Mouse (Mus musculus): ENCODE results near the gene 1700047I17Rik2. TPM values are rescaled to one million over a fixed set of nuclear protein-coding genes. Genes with fewer than 3 reads are reported as not detected.
"Not testable (repeated sequence)": the region's sequence is repeated elsewhere in the genome, so short reads cannot be mapped to it uniquely, and the experiment has no call there.

Gene 1700047I17Rik2
- polyA plus RNA-seq, 1 experiment from 2014 or later: not detected

GRCm38 (mm10) chr12:55261950-55262349, 62.6 kb downstream of the 1700047I17Rik2 start:
- H3K36me3 ChIP-seq: peaks cover 11% of the 10 kb centered on the region; the same call in 1 of the 2 replicates
- H3K27me3 ChIP-seq; H3K4me2 ChIP-seq (replicated peaks); H3K9ac ChIP-seq; H3K4me3 ChIP-seq (replicated peaks); ATAC-seq (ENCODE audit: insufficient number of reproducible peaks, low FRiP score, low TSS enrichment, low read depth); H3K27ac ChIP-seq (replicated peaks); H3K4me1 ChIP-seq; H3K9me3 ChIP-seq (replicated peaks): not testable (repeated sequence)
- WGBS: no CpG with 5 or more reads among the region's 8 CpGs

DNA sequence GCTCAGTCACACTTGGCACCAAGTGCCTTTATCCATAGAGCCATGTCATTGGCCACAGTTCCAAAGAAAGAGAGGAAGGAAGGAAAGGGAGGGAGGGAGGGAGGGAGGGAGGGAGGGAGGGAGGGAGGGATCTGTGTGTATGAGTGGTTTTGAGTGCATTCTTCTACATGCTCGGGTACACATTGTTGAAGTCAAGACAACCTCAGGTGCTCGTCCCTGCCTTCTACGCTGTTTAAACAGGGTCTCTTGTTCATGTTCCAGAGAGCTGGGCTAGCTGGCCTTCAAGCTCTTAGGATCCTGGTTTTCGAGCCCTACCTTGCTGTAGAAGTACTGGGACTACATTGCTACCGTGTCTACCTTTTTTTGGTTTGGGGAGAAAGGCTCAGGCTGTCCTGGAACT, 64.0 kb downstream of the 1700047I17Rik2 start:
- not testable (repeated sequence) for H3K9me3 ChIP-seq (replicated peaks); H3K36me3 ChIP-seq; H3K9ac ChIP-seq; H3K27me3 ChIP-seq; H3K4me3 ChIP-seq (replicated peaks); H3K4me2 ChIP-seq (replicated peaks); ATAC-seq (ENCODE audit: insufficient number of reproducible peaks, low FRiP score, low TSS enrichment, low read depth); H3K4me1 ChIP-seq; H3K27ac ChIP-seq (replicated peaks)
- WGBS: no CpG with 5 or more reads among the region's 5 CpGs

Other genes with a start within 250 kb of the 1700047I17Rik2 start
- gene Gm20403, start 213.1 kb upstream of the 1700047I17Rik2 start, polyA plus RNA-seq (2015; fragmentation: Nextera tagmentation; extraction: Ambion mirVana): not detected in 2 replicates
- gene Baz1a, start 185.2 kb upstream of the 1700047I17Rik2 start, polyA plus RNA-seq (2015; fragmentation: Nextera tagmentation; extraction: Ambion mirVana): 25.2 and 26.7 TPM in 2 replicates
- 31.9 and 34.6 TPM in 2 replicates for gene 2700097O09Rik, start 119.5 kb upstream of the 1700047I17Rik2 start, polyA plus RNA-seq (2015; fragmentation: Nextera tagmentation; extraction: Ambion mirVana)
- gene Srp54a, start 119.3 kb upstream of the 1700047I17Rik2 start, polyA plus RNA-seq (2015; fragmentation: Nextera tagmentation; extraction: Ambion mirVana): 165 and 177 TPM in 2 replicates
- gene Fam177a, start 75.1 kb upstream of the 1700047I17Rik2 start, polyA plus RNA-seq (2015; fragmentation: Nextera tagmentation; extraction: Ambion mirVana): 29.9 and 33.0 TPM in 2 replicates
- gene Srp54b, start 44.5 kb upstream of the 1700047I17Rik2 start, polyA plus RNA-seq (2015; fragmentation: Nextera tagmentation; extraction: Ambion mirVana): 53.8 and 59.5 TPM in 2 replicates
- 69.2 and 71.2 TPM in 2 replicates for gene Srp54c, start 30.6 kb downstream of the 1700047I17Rik2 start, polyA plus RNA-seq (2015; fragmentation: Nextera tagmentation; extraction: Ambion mirVana)
- gene 1110008L16Rik, start 100.0 kb downstream of the 1700047I17Rik2 start, polyA plus RNA-seq (2015; fragmentation: Nextera tagmentation; extraction: Ambion mirVana): 14.9 and 16.9 TPM in 2 replicates
- gene Ppp2r3c, start 103.4 kb downstream of the 1700047I17Rik2 start, polyA plus RNA-seq (2015; fragmentation: Nextera tagmentation; extraction: Ambion mirVana): 11.4 and 13.5 TPM in 2 replicates
- gene Psma6, start 184.6 kb downstream of the 1700047I17Rik2 start, polyA plus RNA-seq (2015; fragmentation: Nextera tagmentation; extraction: Ambion mirVana): 379 and 380 TPM in 2 replicates

Data from embryonic facial prominence, embryonic 15.5 days (tissue).